Mouse (Mus musculus) erythroblast, embryonic 14.5 days (primary cell): Measurements from ENCODE around the gene Eif2d.

Source experiments
- GATA1 ChIP-seq: IDR thresholded peaks from 2 replicates; pipeline ENCODE4 v1.6.1; 2012; ENCODE audit warnings: low read length, inconsistent platforms, mixed read lengths
- TAL1 ChIP-seq: IDR thresholded peaks from 3 replicates; pipeline ENCODE4 v1.6.1; 2012; ENCODE audit warnings: low read length, inconsistent platforms, mixed read lengths

DNA sequence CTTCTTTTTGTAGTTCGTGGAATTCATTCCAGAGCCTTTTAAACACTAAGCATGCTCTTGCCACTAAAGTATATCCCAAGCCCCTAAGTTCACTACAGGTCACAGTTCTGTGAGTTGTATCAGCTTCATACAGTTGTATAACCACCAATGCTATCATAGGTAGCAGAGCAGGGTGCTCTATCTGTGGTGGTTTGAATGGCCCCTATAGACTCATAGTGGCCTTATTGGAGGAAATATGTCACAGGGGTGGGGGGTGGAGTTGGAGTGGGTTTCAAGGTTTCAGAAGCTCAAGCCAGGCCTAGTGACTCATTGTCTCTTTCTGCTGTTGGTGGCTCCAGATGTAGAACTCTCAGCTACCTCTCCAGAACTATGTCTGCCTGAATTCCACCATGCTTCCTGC, 10.5 kb upstream of the Eif2d start:
- TF ChIP-seq GATA1, result no peak
- TF ChIP-seq TAL1, result no peak
